Mouse (Mus musculus): ENCODE measurements at regions not wholly inside any gene's neighbourhood (a gene's known extent, or its start where the extent isn't known, plus 50 kb on each side); places are given as distances from the start of the nearest gene placed in this dataset.

DNA sequence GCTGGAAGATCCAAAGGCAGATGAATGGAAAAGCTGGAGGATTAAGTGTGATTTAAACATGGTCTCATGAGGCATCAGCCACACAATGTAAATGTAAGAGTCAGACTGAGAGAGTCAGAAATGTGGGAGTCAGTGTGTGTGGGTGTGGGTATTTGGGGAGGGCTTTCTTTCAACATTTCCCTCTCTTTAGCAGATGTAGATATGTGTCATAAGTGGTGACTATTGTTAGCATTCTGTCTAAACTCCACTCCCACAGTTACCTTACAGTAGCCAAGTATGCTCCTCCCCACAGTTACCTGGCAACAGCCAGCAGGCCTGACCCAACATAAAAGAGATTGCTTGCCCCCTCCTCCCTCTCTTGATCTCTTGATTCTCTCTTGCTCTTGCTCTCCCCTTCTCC, 263.8 kb upstream of the Gm21833 start:
- TF ChIP-seq CTCF (IDR thresholded peaks at IDR 0.05; ENCODE audit: borderline replicate concordance, insufficient read depth, low read depth, low read length) (no peak), POLR2A (IDR thresholded peaks at IDR 0.05; ENCODE audit: borderline replicate concordance, insufficient read depth, low read length) (no peak)
